Mouse (Mus musculus) MEL (cell line): ENCODE data around the gene Rora. TPM values are rescaled to one million over a fixed set of nuclear protein-coding genes. Genes with fewer than 3 reads are reported as not detected.

Experiments
- DNase-seq: peaks from one replicate; pipeline ENCODE4 v3.0.0; 2011; ENCODE audit warnings: low read depth, low spot score
- H3K27ac ChIP-seq: 2 replicates; pipeline ENCODE4 v1.5.1; 2012; ENCODE audit warnings: low read depth, mild to moderate bottlenecking, control low read depth, low read length, moderate library complexity; ENCODE audit not compliant: control insufficient read depth
- H3K27me3 ChIP-seq, 2 experiments: fragments of 150-350 bp in 1 of 2; sonication (generic) in 1 of 2; 2 replicates each; pipeline ENCODE4 v1.6.1; 2012; ENCODE audit warnings: low read length in 2 of 2, mild to moderate bottlenecking in 2 of 2, improper control_type of control experiment in 1 of 2, moderate library complexity in 1 of 2; ENCODE audit not compliant: insufficient read depth in 2 of 2, control insufficient read depth in 1 of 2
- H3K36me3 ChIP-seq, 2 experiments: 2 replicates each; pipeline ENCODE4 v1.6.1; 2012 to 2014; ENCODE audit warnings: low read length in 2 of 2, improper control_type of control experiment in 1 of 2, inconsistent platforms in 1 of 2, mild to moderate bottlenecking in 1 of 2; ENCODE audit not compliant: insufficient read depth in 2 of 2, control insufficient read depth in 1 of 2
- H3K4me1 ChIP-seq, 2 experiments: fragments of 150-350 bp in 1 of 2; sonication (generic) in 1 of 2; 2 replicates each; pipeline ENCODE4 v1.6.1; 2012; ENCODE audit warnings: low read length in 2 of 2, improper control_type of control experiment in 1 of 2, mild to moderate bottlenecking in 1 of 2; ENCODE audit not compliant: insufficient read depth in 2 of 2, control insufficient read depth in 1 of 2
- H3K4me3 ChIP-seq, 2 experiments: fragments of 150-350 bp in 1 of 2; sonication (generic) in 1 of 2; 2 replicates each; pipeline ENCODE4 v1.5.1; 2012; ENCODE audit warnings: low read depth in 2 of 2, low read length in 2 of 2, mild to moderate bottlenecking in 2 of 2, moderate library complexity in 2 of 2, control low read depth in 1 of 2, improper control_type of control experiment in 1 of 2; ENCODE audit not compliant: control insufficient read depth in 1 of 2, insufficient read depth in 1 of 2
- H3K79me2 ChIP-seq: 2 replicates; pipeline ENCODE4 v1.6.1; 2012; ENCODE audit warnings: mild to moderate bottlenecking, low read length, moderate library complexity; ENCODE audit not compliant: control insufficient read depth, poor library complexity, insufficient read depth
- H3K9ac ChIP-seq: 2 replicates; pipeline ENCODE4 v1.6.1; 2012; ENCODE audit warnings: low read depth, mild to moderate bottlenecking, control low read depth, low read length, moderate library complexity; ENCODE audit not compliant: control insufficient read depth, poor library complexity, severe bottlenecking
- H3K9me3 ChIP-seq: fragments of 150-350 bp; sonication (generic); replicated peaks from 2 replicates; pipeline ENCODE4 v1.6.1; 2012; ENCODE audit warnings: mild to moderate bottlenecking, low read length, improper control_type of control experiment, moderate library complexity; ENCODE audit not compliant: insufficient read depth
- E2F4 ChIP-seq: IDR thresholded peaks from 2 replicates; pipeline ENCODE4 v1.6.1; 2011; ENCODE audit warnings: low read depth, low read length, improper control_type of control experiment, borderline replicate concordance
- EP300 ChIP-seq, 2 experiments: IDR thresholded peaks; 2 replicates each; pipeline ENCODE4 v1.6.1; 2011; ENCODE audit warnings: improper control_type of control experiment in 2 of 2, low read length in 2 of 2, low read depth in 1 of 2, mild to moderate bottlenecking in 1 of 2
- ETS1 ChIP-seq: IDR thresholded peaks from 2 replicates; pipeline ENCODE4 v1.6.1; 2012; ENCODE audit warnings: low read depth, mild to moderate bottlenecking, inconsistent platforms, low read length, improper control_type of control experiment, moderate library complexity
- HCFC1 ChIP-seq: IDR thresholded peaks from 2 replicates; pipeline ENCODE4 v1.6.1; 2012; ENCODE audit warnings: low read depth, mild to moderate bottlenecking, inconsistent platforms, low read length, improper control_type of control experiment, moderate library complexity
- JUND ChIP-seq: IDR thresholded peaks from 2 replicates; pipeline ENCODE4 v1.6.1; 2011; ENCODE audit warnings: low read depth, mild to moderate bottlenecking, improper control_type of control experiment, low read length
- KAT2A ChIP-seq: conservative IDR thresholded peaks from 2 replicates; pipeline ENCODE4 v1.6.1; 2012; ENCODE audit warnings: low read depth, low read length, improper control_type of control experiment, inconsistent platforms
- MAZ ChIP-seq: IDR thresholded peaks from 2 replicates; pipeline ENCODE4 v1.6.1; 2012; ENCODE audit warnings: low read depth, mild to moderate bottlenecking, inconsistent platforms, low read length, improper control_type of control experiment
- MXI1 ChIP-seq: IDR thresholded peaks from 2 replicates; pipeline ENCODE4 v1.6.1; 2011; ENCODE audit warnings: mild to moderate bottlenecking, low read depth, low read length, improper control_type of control experiment
- MYB ChIP-seq: IDR thresholded peaks from 2 replicates; pipeline ENCODE4 v1.6.1; 2011; ENCODE audit warnings: mild to moderate bottlenecking, low read depth, low read length, improper control_type of control experiment
- NRF1 ChIP-seq: IDR thresholded peaks from 2 replicates; pipeline ENCODE4 v1.6.1; 2014; ENCODE audit warnings: low read depth, mild to moderate bottlenecking, inconsistent platforms, low read length, improper control_type of control experiment, moderate library complexity; ENCODE audit not compliant: poor library complexity, insufficient read depth, severe bottlenecking
- POLR2AphosphoS5 ChIP-seq: IDR thresholded peaks from 2 replicates; pipeline ENCODE4 v1.6.1; 2012; ENCODE audit warnings: low read depth, borderline replicate concordance, mild to moderate bottlenecking, inconsistent platforms, low read length, moderate library complexity, mixed read lengths
- RAD21 ChIP-seq: IDR thresholded peaks from 2 replicates; pipeline ENCODE4 v1.6.1; 2011; ENCODE audit warnings: mild to moderate bottlenecking, low read depth, low read length, improper control_type of control experiment
- RCOR1 ChIP-seq: IDR thresholded peaks from 2 replicates; pipeline ENCODE4 v1.6.1; 2012; ENCODE audit warnings: low read depth, mild to moderate bottlenecking, inconsistent platforms, low read length, improper control_type of control experiment
- SMC3 ChIP-seq: IDR thresholded peaks from 2 replicates; pipeline ENCODE4 v1.6.1; 2011; ENCODE audit warnings: low read depth, low read length, improper control_type of control experiment
- TAL1 ChIP-seq: IDR thresholded peaks from 2 replicates; pipeline ENCODE4 v1.6.1; 2012; ENCODE audit warnings: mild to moderate bottlenecking, inconsistent platforms, low read length, moderate library complexity, mixed read lengths
- TBP ChIP-seq: IDR thresholded peaks from 2 replicates; pipeline ENCODE4 v1.8.0; 2011; ENCODE audit warnings: low read depth, low read length, improper control_type of control experiment
- TCF12 ChIP-seq: IDR thresholded peaks from 2 replicates; pipeline ENCODE4 v1.6.1; 2014; ENCODE audit warnings: low read depth, mild to moderate bottlenecking, inconsistent platforms, low read length, improper control_type of control experiment, moderate library complexity
- UBTF ChIP-seq: IDR thresholded peaks from 2 replicates; pipeline ENCODE4 v1.6.1; 2012; ENCODE audit warnings: low read depth, mild to moderate bottlenecking, inconsistent platforms, low read length, improper control_type of control experiment, moderate library complexity, borderline replicate concordance; ENCODE audit not compliant: insufficient read depth
- USF1 ChIP-seq: IDR thresholded peaks from 2 replicates; pipeline ENCODE4 v1.6.1; 2014; ENCODE audit warnings: low read depth, mild to moderate bottlenecking, inconsistent platforms, low read length, improper control_type of control experiment, moderate library complexity
- USF2 ChIP-seq, 2 experiments: IDR thresholded peaks; 2 replicates each; pipeline ENCODE4 v1.6.1; 2011 to 2012; ENCODE audit warnings: improper control_type of control experiment in 2 of 2, low read length in 2 of 2, borderline replicate concordance in 1 of 2, inconsistent platforms in 1 of 2, low read depth in 1 of 2, mild to moderate bottlenecking in 1 of 2; ENCODE audit not compliant: insufficient read depth in 1 of 2
- ZC3H11A ChIP-seq: IDR thresholded peaks from 2 replicates; pipeline ENCODE4 v1.6.1; 2012; ENCODE audit warnings: low read depth, mild to moderate bottlenecking, inconsistent platforms, low read length, improper control_type of control experiment
- ZKSCAN1 ChIP-seq: IDR thresholded peaks from 2 replicates; pipeline ENCODE4 v1.6.1; 2012; ENCODE audit warnings: low read depth, mild to moderate bottlenecking, inconsistent platforms, low read length, improper control_type of control experiment, moderate library complexity
- ZMIZ1 ChIP-seq: IDR thresholded peaks from 2 replicates; pipeline ENCODE4 v1.6.1; 2012; ENCODE audit warnings: low read depth, mild to moderate bottlenecking, inconsistent platforms, low read length, improper control_type of control experiment, moderate library complexity
- polyA plus RNA-seq, 2 experiments: library from polyadenylated mRNA; stranded (reverse) in 1 of 2; unstranded in 1 of 2; fragments of >175 nt in 1 of 2; fragments of >200 nt in 1 of 2; gene quantifications; 2 replicates each; pipeline versions ENCODE4 v1.2.1 to v1.2.4; 2012; ENCODE audit warnings: low replicate concordance in 2 of 2, low read depth in 1 of 2; ENCODE audit not compliant: insufficient read length in 2 of 2, insufficient read depth in 1 of 2, missing spikeins in 1 of 2
- total RNA-seq: library from RNA; depleted of rRNA; stranded (reverse); fragments of 300-350 nt; gene quantifications from 2 replicates; pipeline ENCODE4 v1.2.3, GENCODE M21; 2012

The Rora gene
- total and polyA plus RNA-seq, 3 experiments = not detected

GRCm38 (mm10) chr9:69227806-69228205, 574.2 kb downstream of the Rora start:
- no peaks in the 10 kb centered on the region for H3K9me3 ChIP-seq
- TF ChIP-seq UBTF (no peak), TAL1 (no peak), JUND (no peak), ZKSCAN1 (no peak), ZC3H11A (no peak), USF1 (no peak), TCF12 (no peak), EP300 (IDR thresholded peaks at IDR 0.05; ENCODE audit: low read depth in 1 of 2, low read length in 2 of 2) (no peak), NRF1 (no peak), TBP (no peak), E2F4 (no peak), MYB (no peak), SMC3 (no peak), RAD21 (no peak), KAT2A (no peak), POLR2AphosphoS5 (no peak), RCOR1 (no peak), MAZ (no peak)
- TF ChIP-seq, all 39 proteins: peak for 0

GRCm38 (mm10) chr9:69229935-69230334, 576.3 kb downstream of the Rora start:
- no peaks in the 10 kb centered on the region for H3K36me3 ChIP-seq
- no peaks in the 10 kb centered on the region for H3K4me1 ChIP-seq
- no peak overlapping the region for H3K27ac ChIP-seq
- no peak overlapping the region for H3K9ac ChIP-seq
- H3K9me3 ChIP-seq = no peaks in the 10 kb centered on the region
- DNase-seq = no peak
- H3K4me3 ChIP-seq = no peak overlapping the region
- H3K27me3 ChIP-seq = no peaks in the 10 kb centered on the region
- no peak for TF ChIP-seq HCFC1
- no peak for TF ChIP-seq USF2 (IDR thresholded peaks at IDR 0.05; ENCODE audit: borderline replicate concordance in 1 of 2, insufficient read depth in 1 of 2, low read depth in 1 of 2, low read length in 2 of 2)
- no peak for TF ChIP-seq EP300 (IDR thresholded peaks at IDR 0.05; ENCODE audit: low read depth in 1 of 2, low read length in 2 of 2)
- no peak for TF ChIP-seq UBTF
- TF ChIP-seq MXI1 = no peak
- no peak for TF ChIP-seq USF1
- TF ChIP-seq JUND = no peak
- no peak for TF ChIP-seq SMC3
- no peak for TF ChIP-seq ETS1
- TF ChIP-seq ZMIZ1 = no peak
- H3K79me2 ChIP-seq = no peaks in the 10 kb centered on the region

More at GRCm38 (mm10) chr9:69227806-69228205, 574.2 kb downstream of the Rora start:
- no peaks in the 10 kb centered on the region for H3K79me2 ChIP-seq
- H3K27ac ChIP-seq = no peak overlapping the region
- H3K9ac ChIP-seq = no peak overlapping the region
- no peaks in the 10 kb centered on the region for H3K4me1 ChIP-seq
- H3K36me3 ChIP-seq = no peaks in the 10 kb centered on the region
- no peak overlapping the region for H3K4me3 ChIP-seq
- DNase-seq = no peak
- no peaks in the 10 kb centered on the region for H3K27me3 ChIP-seq
